Mouse (Mus musculus): Measurements from ENCODE around the gene Pik3c2g.

DNA sequence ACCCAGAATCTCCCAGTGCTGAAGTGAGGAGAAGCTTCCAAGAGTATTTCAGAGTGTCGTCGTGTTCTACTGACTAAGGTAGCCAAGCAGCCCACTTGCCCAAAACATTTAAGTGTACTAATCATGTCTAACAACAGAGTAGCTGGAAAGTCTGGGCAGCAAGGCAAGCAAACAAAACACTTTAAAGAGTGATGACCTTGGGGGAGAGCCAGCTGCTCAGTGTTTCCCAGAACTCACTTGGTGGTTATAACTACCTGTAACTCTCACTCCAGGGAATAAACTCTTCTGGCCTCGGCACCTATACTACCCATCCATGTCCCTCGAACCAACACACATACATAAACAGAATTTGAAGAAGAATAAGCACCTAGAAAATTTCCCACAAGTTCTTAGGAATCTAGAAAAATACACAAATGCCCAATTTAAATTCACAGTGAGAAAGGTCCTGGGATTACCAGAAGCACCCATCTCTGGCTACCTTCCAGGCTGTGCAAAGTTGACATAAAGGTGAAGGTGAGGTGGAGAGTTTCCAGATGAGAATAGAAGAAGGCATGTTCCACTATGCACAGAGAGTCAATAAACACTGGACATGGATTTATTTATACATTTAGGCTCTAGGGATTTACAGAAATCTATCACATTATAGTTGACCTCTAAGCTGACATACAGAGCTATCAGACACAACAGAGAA lies 384.7 kb downstream of the Pik3c2g start:
- TF ChIP-seq CTCF (IDR thresholded peaks at IDR 0.05; ENCODE audit: borderline replicate concordance, extremely low read depth, insufficient read depth, insufficient read length): no peak
- no peak for TF ChIP-seq POLR2A (IDR thresholded peaks at IDR 0.05; ENCODE audit: borderline replicate concordance, extremely low read depth, insufficient read depth, insufficient read length, poor library complexity, severe bottlenecking)

Data from brain, embryonic 14.5 days (tissue).